Mouse (Mus musculus) cortical plate, adult 2 months (tissue): ENCODE results near the gene Psip1.

ENCODE experiments used
- CTCF ChIP-seq: fragments of 200-500 bp; IDR thresholded peaks from 2 replicates; pipeline ENCODE4 v1.5.1; 2011; ENCODE audit warnings: mild to moderate bottlenecking, control low read depth, low read length; ENCODE audit not compliant: insufficient read depth; ENCODE audit errors: extremely low read depth
- POLR2A ChIP-seq: fragments of 200-500 bp; IDR thresholded peaks from 2 replicates; pipeline ENCODE4 v1.6.1; 2011; ENCODE audit warnings: mild to moderate bottlenecking, low read length, control low read depth; ENCODE audit not compliant: insufficient read depth; ENCODE audit errors: extremely low read depth

DNA sequence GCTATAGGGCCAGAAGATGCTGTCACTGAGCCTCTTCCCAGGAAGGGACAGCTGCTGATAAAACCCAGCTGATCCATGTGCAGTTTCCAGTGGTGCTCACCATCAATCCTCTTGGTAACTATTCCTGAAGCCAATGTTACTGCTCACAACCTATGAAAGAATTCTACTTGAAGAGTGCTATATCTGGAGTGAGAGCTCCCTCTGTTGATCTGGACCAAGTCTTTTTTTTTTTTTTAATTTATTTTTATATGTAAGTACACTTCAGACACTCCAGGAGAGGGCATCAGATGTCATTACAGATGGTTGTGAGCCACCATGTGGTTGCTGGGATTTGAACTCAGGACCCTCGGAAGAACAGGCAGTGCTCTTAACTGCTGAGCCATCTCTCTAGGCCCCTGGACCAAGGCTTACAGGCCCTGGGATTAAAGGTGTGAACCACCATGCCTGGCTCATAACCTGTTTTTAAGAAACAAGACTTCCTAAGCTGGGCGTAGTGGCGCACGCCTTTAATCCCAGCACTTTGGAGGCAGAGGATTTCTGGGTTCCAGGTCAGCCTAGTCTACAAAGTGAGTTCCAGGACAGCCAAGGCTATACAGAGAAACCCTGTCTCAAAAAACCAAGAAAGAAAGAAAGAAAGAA lies 76.3 kb downstream of the Psip1 start:
- TF ChIP-seq CTCF (no peak), POLR2A (no peak)
